Mouse (Mus musculus): ENCODE data around the gene H1foo.

H1foo gene

DNA sequence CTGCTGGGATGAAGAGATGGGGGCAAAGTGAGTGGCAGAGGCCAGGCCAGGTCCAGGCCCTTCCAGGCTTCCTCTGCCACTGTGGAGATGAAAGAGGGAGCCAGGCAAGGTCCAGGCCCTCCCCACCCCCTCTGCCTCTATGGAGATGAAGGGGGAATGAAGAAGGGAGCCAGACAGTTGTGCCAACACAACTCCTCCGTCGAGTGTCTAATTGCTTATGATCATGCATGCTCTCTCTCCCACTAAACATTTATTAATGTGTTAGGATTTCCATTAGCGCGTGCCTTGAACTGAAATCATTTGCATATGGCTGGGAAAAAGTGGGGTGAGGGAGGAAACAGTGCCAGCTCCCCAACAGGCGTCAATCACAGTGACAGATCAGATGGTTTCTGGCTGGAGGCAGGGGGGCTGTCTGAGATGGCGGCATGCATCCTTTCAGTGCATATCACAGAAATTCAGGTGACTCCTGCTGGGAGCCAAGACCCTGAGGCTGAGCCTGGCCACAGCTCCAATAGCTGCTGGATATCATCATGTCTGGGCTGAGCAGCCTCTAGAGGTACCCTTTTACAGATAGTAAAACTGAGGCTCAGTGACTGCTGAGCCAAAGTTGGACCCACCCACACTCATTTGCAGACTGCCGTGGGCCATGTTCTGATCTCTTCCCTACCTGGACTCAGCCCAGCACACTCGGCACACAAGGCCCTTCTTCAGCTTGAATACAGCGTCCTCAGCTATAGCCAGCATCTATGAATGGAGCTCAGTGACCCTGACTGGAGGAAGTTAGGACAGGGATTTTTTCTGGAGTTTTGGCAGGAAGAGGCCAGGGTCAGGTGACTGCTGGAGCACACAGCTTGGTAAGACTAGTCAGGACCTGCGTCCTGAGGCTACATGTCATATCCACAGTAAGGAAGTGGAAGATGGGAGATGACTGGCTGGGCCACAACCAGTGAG lies 17.2 kb upstream of the H1foo start:
- DNase-seq = no peak

GRCm38 (mm10) chr6:115930018-115930417 lies 14.7 kb upstream of the H1foo start:
- no peak for DNase-seq

DNA sequence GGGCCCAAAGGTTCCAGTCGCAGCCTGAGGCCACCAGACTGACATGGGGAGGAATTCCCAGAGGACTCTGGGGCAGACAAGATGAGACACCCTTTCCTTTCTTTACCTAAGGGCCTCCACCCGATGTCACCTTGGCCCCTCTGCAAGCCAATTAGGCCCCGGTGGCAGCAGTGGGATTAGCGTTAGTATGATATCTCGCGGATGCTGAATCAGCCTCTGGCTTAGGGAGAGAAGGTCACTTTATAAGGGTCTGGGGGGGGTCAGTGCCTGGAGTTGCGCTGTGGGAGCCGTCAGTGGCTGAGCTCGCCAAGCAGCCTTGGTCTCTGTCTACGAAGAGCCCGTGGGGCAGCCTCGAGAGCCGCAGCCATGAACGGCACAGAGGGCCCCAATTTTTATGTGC lies 13.1 kb upstream of the H1foo start, which contains the start of gene Rho:
TSS of gene Rho (plus strand) at position 110 of the 400 bp plus-strand sequence.
- no peak for DNase-seq

GRCm38 (mm10) chr6:115932391-115932790 lies 12.3 kb upstream of the H1foo start:
- DNase-seq = no peak

DNA sequence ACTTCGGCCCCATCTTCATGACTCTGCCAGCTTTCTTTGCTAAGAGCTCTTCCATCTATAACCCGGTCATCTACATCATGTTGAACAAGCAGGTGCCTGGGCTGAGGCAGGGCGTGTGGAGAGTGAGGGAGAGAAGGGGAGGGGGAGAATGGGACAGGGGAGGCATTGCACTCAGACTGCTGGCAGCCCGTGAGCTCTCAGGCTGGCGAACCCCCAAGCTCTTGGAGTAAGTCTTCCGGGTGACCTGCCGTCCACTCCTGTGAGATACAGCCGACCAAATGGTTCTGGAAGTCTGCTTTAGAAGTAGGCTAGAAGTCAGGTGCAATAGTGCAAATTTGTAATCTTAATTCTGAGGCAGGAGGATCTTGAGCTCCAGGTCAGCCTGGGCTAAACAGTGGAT lies 9.2 kb upstream of the H1foo start:
- no peak for DNase-seq

DNA sequence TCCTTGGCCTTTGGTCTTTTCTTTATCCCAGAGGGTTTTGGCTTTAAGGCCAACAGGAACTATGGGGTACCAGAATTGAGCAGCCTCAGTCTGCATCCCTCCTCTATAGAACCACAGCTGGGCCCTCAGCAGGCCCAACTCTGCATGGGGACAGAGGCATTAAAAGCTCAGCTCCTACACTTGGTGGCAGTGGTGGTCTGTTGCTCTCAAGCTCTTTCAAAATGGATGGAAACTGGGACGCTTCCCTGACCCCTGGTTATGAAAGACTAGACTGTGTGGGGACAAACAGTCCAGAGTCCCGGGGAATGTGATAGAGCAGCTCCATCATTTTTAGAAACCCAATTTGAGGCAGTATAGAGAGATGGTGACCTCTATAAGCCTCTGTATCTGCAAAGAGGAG lies 6.7 kb upstream of the H1foo start:
- no peak for DNase-seq

DNA sequence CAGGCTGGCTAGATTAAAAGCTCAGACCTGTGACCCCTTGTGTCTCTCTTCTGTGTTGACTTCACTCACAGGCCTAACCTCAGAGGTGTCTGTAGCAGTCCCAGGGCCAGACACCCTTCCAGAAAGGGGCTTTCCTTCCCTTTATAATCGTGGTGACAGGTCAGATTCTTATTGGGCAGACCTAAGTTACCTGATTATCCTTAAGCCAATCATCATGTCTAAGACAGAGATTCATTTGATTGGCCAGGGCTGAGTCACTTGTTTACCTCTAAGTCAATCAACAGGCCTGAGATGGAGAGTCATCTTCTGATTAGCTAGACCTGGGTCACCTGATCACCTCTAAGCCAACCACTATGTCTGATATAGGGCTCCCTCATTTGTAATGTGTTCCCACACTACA lies 5.9 kb upstream of the H1foo start:
- no peak for DNase-seq

DNA sequence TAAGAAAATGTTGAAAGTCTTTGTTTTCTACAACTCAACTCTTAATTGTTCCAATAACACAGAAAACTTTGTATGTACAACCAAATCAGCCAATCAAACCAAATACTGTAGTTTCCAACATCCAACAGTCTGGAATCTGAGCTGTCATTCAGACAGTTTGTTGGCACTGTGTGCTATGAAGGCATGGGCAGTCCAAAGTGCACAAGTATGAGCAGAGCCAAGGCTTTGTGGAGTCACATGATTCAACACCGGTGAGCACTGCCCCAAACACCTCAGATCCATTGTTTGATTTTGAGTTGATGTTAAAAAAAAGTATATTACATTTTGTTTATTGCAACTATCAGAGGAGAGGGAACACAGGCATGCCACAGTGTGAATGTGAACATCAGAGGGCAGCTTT lies 4.1 kb upstream of the H1foo start:
- DNase-seq = no peak

DNA sequence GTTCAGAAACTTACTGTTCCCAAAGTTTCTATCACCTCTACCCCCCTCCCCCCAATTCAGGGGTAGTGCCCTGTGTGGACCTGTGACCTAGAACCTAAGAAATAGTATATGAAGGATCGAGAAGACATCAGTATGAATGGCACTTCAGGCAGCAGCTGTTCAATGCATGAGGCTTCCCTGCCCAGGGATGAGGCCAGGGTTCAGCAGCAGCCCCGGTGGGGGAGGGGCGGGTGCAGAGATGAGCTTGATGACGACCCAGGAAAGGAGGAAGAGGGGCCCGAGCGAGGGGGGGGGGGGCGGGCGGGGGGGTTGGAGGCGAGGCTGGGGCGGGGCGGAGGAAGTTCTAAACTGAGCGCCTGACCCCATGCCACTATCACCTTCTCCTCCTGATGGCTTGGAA lies 3.6 kb upstream of the H1foo start:
- DNase-seq = no peak

- DNase-seq = no peak
Observed at GRCm38 (mm10) chr6:115943498-115944427, 975 bp upstream of the H1foo start.

- DNase-seq = no peak
Observed at GRCm38 (mm10) chr6:115945633-115946032, 895 bp downstream of the H1foo start.

- DNase-seq = no peak
Observed at GRCm38 (mm10) chr6:115946389-115946788, 1.7 kb downstream of the H1foo start.

DNA sequence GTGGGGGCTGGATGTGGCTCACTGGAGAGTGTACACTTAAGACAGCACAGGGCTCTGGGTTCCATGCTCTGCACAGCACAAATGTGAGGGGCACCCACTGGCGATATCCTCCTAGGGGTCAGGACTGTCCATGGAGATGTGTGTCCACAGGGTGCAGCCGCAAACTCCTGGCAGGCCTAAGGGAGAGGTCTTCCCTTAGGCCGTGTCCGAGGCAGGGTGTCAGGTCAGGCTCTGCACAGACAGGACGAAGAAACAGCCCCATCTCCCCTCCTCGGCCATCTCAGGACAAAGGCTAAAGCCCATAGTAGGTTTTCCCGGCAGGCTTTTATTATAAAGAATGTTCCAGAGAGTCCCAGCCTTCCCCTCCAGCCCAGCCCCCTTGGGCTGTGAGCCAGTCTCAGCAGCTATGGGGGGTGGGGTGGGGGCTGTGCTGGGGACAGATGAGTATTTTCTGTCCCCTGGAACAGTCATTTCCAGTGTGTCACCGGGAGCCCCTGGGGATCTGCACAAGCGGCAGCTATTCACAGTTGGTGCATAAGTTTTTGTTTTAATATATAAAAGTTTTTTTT lies 9.9 kb downstream of the H1foo start:
- DNase-seq = peak; percentile 52

DNA sequence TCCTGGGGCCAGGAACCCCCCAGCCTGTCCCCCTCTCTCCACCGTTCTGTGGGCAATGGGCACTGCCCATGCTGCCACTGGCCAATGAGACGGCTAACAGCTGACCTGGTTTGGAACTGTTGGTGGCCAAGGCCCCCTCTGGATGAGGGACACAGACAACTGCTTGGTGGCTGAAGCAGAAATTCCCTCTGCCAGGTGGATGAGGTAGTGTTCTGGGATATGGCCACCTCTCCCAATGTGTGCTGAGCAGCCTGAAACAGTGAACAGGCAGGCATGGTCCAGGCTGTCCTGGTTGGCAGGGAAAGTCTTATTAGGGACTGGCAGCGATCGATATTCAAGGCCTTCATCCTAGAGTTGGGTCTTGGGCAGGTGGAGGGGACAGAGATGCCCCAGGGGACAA lies 10.4 kb downstream of the H1foo start:
- DNase-seq = peak; percentile 79

GRCm38 (mm10) chr6:115955664-115956063 lies 10.9 kb downstream of the H1foo start:
- no peak for DNase-seq

GRCm38 (mm10) chr6:115956418-115956921 lies 11.7 kb downstream of the H1foo start:
- DNase-seq = peak; percentile 60

DNA sequence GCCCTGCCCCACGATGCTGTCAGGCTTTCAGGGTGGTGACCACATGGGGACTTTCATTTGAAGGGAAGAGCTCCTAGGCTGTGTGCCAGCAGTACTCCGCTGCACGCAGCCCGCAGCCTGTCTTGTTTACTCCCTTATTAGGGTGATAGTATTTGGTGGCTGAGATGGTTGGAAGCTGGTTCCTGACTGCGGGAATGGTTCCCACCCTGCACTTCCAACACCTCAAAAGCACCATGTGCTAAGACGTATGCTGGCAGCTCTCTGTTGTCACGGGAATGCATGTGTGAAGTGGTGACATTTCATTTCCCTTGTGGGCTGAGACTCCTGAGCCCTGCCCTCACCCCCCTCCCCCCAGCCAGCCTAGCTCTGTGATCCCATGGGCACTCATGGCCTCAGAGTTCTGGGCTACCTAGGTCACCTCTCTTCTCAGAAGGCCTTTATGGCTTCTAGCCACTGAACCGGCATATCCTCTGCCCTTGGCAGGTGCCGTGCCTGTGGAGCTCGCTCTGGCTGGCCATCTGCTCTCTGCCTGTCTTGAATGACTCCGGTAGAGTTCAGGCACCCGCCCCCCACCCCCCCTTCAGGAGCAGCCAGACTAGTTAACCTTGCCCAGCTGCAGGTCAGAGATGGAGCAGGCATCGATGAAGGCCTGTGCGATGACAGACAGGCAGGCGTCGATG lies 12.3 kb downstream of the H1foo start:
- DNase-seq = peak; percentile 91

DNA sequence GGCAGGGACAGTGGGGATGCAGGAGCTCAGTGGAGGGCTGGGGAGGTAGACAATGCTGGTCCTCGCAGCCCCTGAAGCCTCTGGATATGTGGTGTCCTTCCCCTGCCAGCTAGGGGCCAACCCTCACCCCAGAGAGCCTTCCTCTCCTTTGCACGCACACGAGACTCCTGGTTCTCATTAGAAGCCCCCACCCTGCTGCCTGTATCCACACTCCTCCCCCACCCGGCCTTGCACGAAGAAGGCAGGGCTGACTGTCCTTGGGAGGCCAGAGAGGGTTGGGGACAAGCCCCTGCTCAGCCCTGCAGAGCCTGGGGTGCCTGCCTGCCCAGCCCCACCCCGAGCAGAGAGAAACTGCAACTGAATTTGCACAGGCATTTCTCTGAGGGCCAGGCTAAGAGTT lies 12.9 kb downstream of the H1foo start:
- no peak for DNase-seq

- no peak for DNase-seq
Observed at GRCm38 (mm10) chr6:115958445-115958844, 13.7 kb downstream of the H1foo start.

DNA sequence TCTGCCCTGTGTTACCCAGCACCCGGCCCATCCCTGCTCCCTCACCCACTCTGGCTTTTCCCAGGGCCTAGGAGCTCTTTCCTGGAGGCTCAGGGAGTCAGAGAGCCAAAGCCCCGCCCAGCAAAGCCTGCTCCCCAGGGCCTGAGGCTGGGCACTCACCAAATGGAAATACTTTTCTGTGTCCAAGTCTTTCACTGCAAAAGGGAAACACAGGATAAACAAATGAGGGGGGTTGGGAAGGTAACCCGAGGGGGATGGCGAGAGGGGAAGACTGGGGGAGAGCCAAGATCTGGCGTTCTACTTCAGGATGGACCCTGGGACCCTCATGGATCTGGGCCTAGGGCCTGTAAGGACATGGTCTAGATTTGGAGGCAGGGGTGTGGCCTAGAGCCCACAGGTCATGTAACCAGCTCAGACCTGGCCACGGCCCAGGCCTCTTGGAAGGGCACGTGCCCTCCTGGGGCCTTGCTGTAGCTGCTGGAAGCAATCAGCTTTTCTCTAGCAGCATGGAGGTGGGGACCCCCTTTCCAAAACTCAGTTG lies 14.5 kb downstream of the H1foo start:
- peak; percentile 75 for DNase-seq

DNA sequence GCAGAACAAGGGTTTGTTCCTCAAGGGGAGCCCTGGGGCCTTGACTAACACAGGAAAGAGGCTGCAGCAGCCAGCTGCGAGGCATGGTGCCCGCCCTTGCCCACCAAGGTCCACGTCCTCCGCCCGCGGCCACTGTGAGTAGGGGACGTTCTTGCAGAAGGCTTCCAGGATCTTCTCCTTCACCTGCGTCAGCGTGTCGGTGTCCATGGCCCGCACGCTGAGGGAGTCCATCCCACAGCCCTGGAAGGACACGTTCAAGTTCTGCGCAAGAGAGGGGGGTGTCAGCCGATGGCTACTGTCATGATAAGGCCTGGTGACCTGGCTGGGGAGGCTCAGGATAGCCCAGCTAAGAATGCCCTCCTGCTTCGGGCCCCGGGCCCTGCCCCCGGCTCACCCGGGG lies 15.6 kb downstream of the H1foo start:
- no peak for DNase-seq

GRCm38 (mm10) chr6:115961743-115962142 lies 17.0 kb downstream of the H1foo start:
- no peak for DNase-seq
